Mouse (Mus musculus) frontal cortex, postnatal 36 days (tissue): ENCODE results near the gene Tmem141.

Source experiments
- DNase-seq, 2 experiments: peaks; one replicate each; pipeline ENCODE4 v3.0.0; 2022; ENCODE audit warnings: low spot score in 2 of 2

The Tmem141 gene

GRCm38 (mm10) chr2:25607761-25608622, 13.8 kb downstream of the Tmem141 start, which contains the start of gene Rabl6:
Gene Rabl6 (minus strand): TSS chr2:25608521.
- DNase-seq: peak; percentile 91 to 92

DNA sequence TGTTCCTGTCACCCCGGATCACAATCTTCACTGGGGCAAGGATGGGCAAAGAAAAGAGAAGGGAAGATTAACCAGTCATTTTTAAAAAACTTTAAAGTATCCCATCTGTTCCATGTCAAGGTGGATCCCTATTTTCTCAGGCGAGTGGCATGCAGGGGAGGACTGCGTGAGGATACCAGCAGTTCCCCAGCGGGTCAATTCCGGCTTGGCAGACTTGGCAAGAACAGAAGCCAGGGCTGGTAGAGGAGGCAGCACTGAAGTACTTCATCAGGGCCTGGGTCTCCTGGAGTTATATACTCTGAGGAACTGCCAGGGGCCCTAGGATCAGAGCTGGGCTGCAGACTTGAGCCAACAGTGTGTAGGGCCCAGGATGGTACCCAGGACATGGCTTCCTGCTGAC, 19.3 kb downstream of the Tmem141 start:
- no peak for DNase-seq

GRCm38 (mm10) chr2:25600037-25600436, 21.8 kb downstream of the Tmem141 start:
- no peak for DNase-seq

DNA sequence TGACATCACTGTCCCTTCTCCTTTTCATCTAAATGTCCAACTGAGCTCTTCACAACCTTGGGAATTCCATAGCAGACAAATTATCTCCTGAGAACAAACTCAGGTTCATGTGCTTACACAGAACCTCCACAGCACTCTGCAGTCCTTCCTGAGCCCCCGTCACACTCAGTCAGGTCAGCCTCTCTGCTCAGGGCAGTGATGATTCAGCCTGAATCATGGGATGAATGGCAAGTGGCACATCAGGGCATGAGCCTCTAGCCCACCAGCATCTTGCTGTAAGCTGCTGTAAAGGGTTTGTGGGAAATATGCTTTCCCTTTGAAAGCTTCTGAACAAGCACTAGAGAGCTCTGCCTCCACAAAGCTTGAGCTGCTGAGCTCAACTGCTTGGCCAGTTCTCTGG, 23.1 kb downstream of the Tmem141 start:
- DNase-seq: no peak

- no peak for DNase-seq
These were observed 24.9 kb downstream of the Tmem141 start for GRCm38 (mm10) chr2:25596765-25597510.

GRCm38 (mm10) chr2:25591863-25592262, 29.9 kb downstream of the Tmem141 start:
- peak; percentile 39 to 52 for DNase-seq

GRCm38 (mm10) chr2:25588227-25588907, 33.4 kb downstream of the Tmem141 start:
- DNase-seq: no peak

GRCm38 (mm10) chr2:25587290-25587689, 34.5 kb downstream of the Tmem141 start:
- DNase-seq: no peak

- no peak for DNase-seq
These were observed 36.2 kb downstream of the Tmem141 start for GRCm38 (mm10) chr2:25585601-25586000.

DNA sequence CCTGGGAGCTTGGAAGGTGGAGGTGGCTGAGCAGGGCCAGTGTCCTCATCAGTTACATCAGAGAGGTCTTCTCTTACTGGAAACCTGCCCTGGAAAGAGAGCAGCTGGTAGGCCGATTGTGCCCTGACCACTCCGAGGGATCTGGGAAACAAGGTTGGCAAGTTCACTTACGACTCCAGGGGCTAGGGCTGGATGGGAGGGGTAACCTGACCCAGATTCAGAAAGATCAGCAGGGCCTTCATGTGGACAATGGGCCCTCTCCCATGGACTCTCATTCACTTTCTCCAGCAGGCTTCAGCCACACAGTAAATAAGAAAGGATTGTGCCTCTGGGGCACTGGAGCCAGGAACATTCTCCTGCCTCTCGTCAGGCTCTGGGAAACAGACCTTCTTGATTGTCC, 36.9 kb downstream of the Tmem141 start:
- DNase-seq: no peak

- no peak for DNase-seq
These were observed 37.7 kb downstream of the Tmem141 start for GRCm38 (mm10) chr2:25584152-25584551.

GRCm38 (mm10) chr2:25583571-25583970, 38.2 kb downstream of the Tmem141 start:
- no peak for DNase-seq

DNA sequence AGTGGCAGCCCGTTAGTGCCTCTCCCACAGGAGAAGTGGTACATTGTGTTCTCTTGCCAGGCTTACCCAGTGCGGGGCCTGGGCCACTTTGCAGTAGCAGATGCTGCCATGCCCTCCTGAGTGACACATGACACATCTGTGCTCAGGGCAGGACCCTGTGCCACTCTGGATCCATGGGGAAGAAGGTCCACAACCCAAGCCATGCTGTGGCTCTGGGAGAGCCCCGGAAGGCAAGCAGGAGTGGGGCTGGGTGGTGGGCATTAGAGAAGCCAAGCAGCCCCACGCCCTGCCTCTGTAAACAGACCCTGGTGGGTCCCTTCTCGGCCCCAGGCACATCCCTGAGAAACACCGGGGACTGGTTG, 38.7 kb downstream of the Tmem141 start:
- no peak for DNase-seq

- DNase-seq: peak; percentile 89 to 90
These were observed 39.2 kb downstream of the Tmem141 start for GRCm38 (mm10) chr2:25582466-25583119.

DNA sequence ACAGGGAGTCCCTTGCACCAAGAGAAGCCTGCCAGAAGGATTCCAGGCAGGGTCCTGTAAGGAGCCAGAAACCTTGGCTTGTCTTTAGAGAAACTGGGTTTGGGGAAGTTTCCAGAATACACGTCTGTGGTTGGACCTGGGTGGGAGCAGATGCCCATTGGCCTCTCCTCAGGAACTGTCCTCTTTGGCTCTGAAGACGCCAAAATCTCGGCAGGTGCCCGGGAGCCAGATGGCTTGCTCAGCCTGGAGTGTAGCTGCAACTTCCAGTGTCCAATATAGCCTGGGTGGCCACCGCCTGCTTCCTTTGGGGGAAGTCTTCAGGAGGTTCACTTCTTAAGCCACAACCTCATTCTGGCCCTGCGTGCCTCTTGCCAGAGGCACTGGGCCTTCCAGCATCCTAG, 39.9 kb downstream of the Tmem141 start:
- peak; percentile 53 to 59 for DNase-seq

DNA sequence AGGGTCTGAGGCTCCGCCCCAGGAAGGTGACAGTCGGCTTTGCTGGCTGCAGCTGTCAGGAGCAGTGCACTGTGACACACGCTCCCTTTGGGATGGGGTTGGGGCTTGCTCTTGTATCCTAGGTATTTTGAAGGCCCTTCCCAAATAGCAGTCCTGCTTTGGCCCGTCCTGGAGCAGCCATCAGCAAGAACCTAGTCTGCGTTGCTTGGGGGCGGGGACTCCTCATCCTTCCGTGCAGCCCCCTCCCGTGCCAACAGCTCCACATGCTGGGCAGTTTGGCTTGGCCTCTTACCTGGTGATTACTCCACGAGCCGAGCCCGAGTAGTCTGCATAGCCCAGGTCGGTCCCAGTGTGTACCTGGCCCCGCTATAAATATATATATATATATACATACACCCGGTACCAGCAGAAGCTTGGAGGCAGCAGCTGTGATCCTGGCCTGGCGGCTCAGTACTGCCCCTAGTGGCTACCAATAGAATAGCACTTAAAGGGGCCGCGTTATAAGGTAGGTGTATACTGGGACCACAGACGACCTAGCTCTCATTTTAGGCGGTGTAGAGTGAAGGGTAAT, 40.4 kb downstream of the Tmem141 start, which contains the start of gene Ajm1:
Gene Ajm1, minus strand, starts transcription at position 464 of the 571 bp plus-strand sequence.
- peak; percentile 80 to 86 for DNase-seq

- DNase-seq: peak; percentile 52 to 54
These were observed 41.1 kb downstream of the Tmem141 start for GRCm38 (mm10) chr2:25580621-25581101.

- peak; percentile 56 to 75 for DNase-seq
These were observed 41.9 kb downstream of the Tmem141 start for GRCm38 (mm10) chr2:25579737-25580460.

GRCm38 (mm10) chr2:25578796-25579736, 42.7 kb downstream of the Tmem141 start:
- DNase-seq: no peak
